Mouse (Mus musculus) forebrain, embryonic 13.5 days (tissue): ENCODE measurements around the gene Mgll. TPM values are rescaled to one million over a fixed set of nuclear protein-coding genes. Genes with fewer than 3 reads are reported as not detected.

Source experiments
- ATAC-seq: fragments of 200-750 bp; cut with Nextera tagmentation; 2 replicates; pipeline ENCODE4 v1.8.0; 2017
- H3K27ac ChIP-seq: fragments of 300-500 bp; sonication (generic); 2 replicates; pipeline ENCODE4 v1.5.1; 2015; ENCODE audit warnings: inconsistent platforms, mild to moderate bottlenecking, moderate library complexity
- H3K27me3 ChIP-seq: fragments of 300-500 bp; sonication (generic); 2 replicates; pipeline ENCODE4 v1.6.1; 2015; ENCODE audit warnings: mild to moderate bottlenecking, inconsistent platforms
- H3K36me3 ChIP-seq: fragments of 300-500 bp; sonication (generic); 2 replicates; pipeline ENCODE4 v1.6.1; 2015; ENCODE audit warnings: mild to moderate bottlenecking, inconsistent platforms; ENCODE audit not compliant: poor library complexity, severe bottlenecking
- H3K4me1 ChIP-seq: fragments of 300-500 bp; sonication (generic); 2 replicates; pipeline ENCODE4 v1.6.1; 2015; ENCODE audit warnings: inconsistent platforms
- H3K4me2 ChIP-seq: fragments of 300-500 bp; sonication (generic); 2 replicates; pipeline ENCODE4 v1.6.1; 2015; ENCODE audit warnings: inconsistent platforms, mild to moderate bottlenecking, moderate library complexity
- H3K4me3 ChIP-seq: fragments of 300-500 bp; sonication (generic); 2 replicates; pipeline ENCODE4 v1.5.1; 2015; ENCODE audit warnings: mild to moderate bottlenecking, inconsistent platforms
- H3K9ac ChIP-seq: fragments of 300-500 bp; sonication (generic); 2 replicates; pipeline ENCODE4 v1.6.1; 2015; ENCODE audit warnings: mild to moderate bottlenecking, inconsistent platforms
- H3K9me3 ChIP-seq: fragments of 300-500 bp; sonication (generic); replicated peaks from 2 replicates; pipeline ENCODE4 v1.6.1; 2016; ENCODE audit warnings: inconsistent platforms
- WGBS: fragments of 180-500 bp; shearing (Covaris S2); methylation state at CpG from one replicate; pipeline ENCODE4 v1.1.7; 2015; 5-methylcytosine and 5-hydroxymethylcytosine counted together
- polyA plus RNA-seq: library from polyadenylated mRNA; unstranded; fragments of >200 nt; fragmentation: Nextera tagmentation; extraction: Ambion mirVana; gene quantifications from 2 replicates; pipeline ENCODE4 v1.2.1, GENCODE M21; 2015

Gene Mgll
- polyA plus RNA-seq, 1 experiment from 2014 or later = 11.2 TPM

- H3K9ac ChIP-seq = no peak overlapping the region
- H3K27me3 ChIP-seq = no peaks in the 10 kb centered on the region
- 90% methylated on average over 7 of the region's 7 CpGs for WGBS
- no peaks in the 10 kb centered on the region; the same call in 1 of the 2 replicates for H3K4me1 ChIP-seq
- no peaks in the 10 kb centered on the region for H3K9me3 ChIP-seq
- no peak overlapping the region for H3K27ac ChIP-seq
- no peak for ATAC-seq
- no peak overlapping the region for H3K4me3 ChIP-seq
- H3K4me2 ChIP-seq = no peak overlapping the region
- no peaks in the 10 kb centered on the region for H3K36me3 ChIP-seq
Measured at GRCm38 (mm10) chr6:88803051-88803450, 78.8 kb downstream of the Mgll start.

GRCm38 (mm10) chr6:88803957-88804695 lies 79.9 kb downstream of the Mgll start:
- WGBS = 86% methylated on average over 4 of the region's 4 CpGs
- no peak for ATAC-seq
- Histone ChIP-seq H3K9ac (no peak overlapping the region), H3K27ac (no peak overlapping the region), H3K36me3 (no peaks in the 10 kb centered on the region), H3K27me3 (no peaks in the 10 kb centered on the region), H3K4me3 (no peak overlapping the region), H3K9me3 (no peaks in the 10 kb centered on the region), H3K4me1 (no peaks in the 10 kb centered on the region; the same call in 1 of the 2 replicates), H3K4me2 (no peak overlapping the region)

GRCm38 (mm10) chr6:88804966-88805577 lies 80.9 kb downstream of the Mgll start:
- Histone ChIP-seq H3K9me3 (no peaks in the 10 kb centered on the region), H3K9ac (no peak overlapping the region), H3K27ac (no peak overlapping the region), H3K36me3 (no peaks in the 10 kb centered on the region), H3K4me3 (no peak overlapping the region), H3K4me1 (no peaks in the 10 kb centered on the region; the same call in 1 of the 2 replicates), H3K27me3 (no peaks in the 10 kb centered on the region), H3K4me2 (no peak overlapping the region)
- 90% methylated on average over 17 of the region's 17 CpGs for WGBS
- ATAC-seq = no peak

- Histone ChIP-seq H3K4me2 (no peak overlapping the region), H3K9me3 (no peaks in the 10 kb centered on the region), H3K9ac (no peak overlapping the region), H3K27me3 (no peaks in the 10 kb centered on the region), H3K4me1 (no peaks in the 10 kb centered on the region), H3K36me3 (no peaks in the 10 kb centered on the region), H3K27ac (no peak overlapping the region), H3K4me3 (no peak overlapping the region)
- WGBS = 82% methylated on average over 23 of the region's 23 CpGs
- ATAC-seq = peak; percentile 38; the same call in 1 of the 2 replicates
Measured at GRCm38 (mm10) chr6:88809091-88810037, 85.2 kb downstream of the Mgll start.

- 71% methylated on average over 3 of the region's 3 CpGs for WGBS
- ATAC-seq = no peak
- H3K4me3 ChIP-seq = no peak overlapping the region
- H3K27ac ChIP-seq = no peak overlapping the region
- no peaks in the 10 kb centered on the region for H3K27me3 ChIP-seq
- no peak overlapping the region for H3K4me2 ChIP-seq
- no peaks in the 10 kb centered on the region for H3K36me3 ChIP-seq
- no peak overlapping the region for H3K9ac ChIP-seq
- no peaks in the 10 kb centered on the region for H3K9me3 ChIP-seq
- H3K4me1 ChIP-seq = peaks cover 9% of the 10 kb centered on the region
Measured at GRCm38 (mm10) chr6:88810291-88810690, 86.1 kb downstream of the Mgll start.

GRCm38 (mm10) chr6:88811396-88811795 lies 87.2 kb downstream of the Mgll start:
- Histone ChIP-seq H3K4me3 (no peak overlapping the region), H3K9me3 (no peaks in the 10 kb centered on the region), H3K36me3 (no peaks in the 10 kb centered on the region), H3K9ac (no peak overlapping the region), H3K27me3 (no peaks in the 10 kb centered on the region), H3K4me2 (no peak overlapping the region), H3K4me1 (peaks cover 9% of the 10 kb centered on the region), H3K27ac (no peak overlapping the region)
- WGBS = 68% methylated on average over 6 of the region's 7 CpGs
- ATAC-seq = no peak

GRCm38 (mm10) chr6:88811880-88812400 lies 87.7 kb downstream of the Mgll start:
- Histone ChIP-seq H3K9me3 (no peaks in the 10 kb centered on the region), H3K4me1 (peaks cover 9% of the 10 kb centered on the region), H3K4me3 (no peak overlapping the region), H3K36me3 (no peaks in the 10 kb centered on the region), H3K27me3 (no peaks in the 10 kb centered on the region), H3K9ac (no peak overlapping the region), H3K27ac (no peak overlapping the region), H3K4me2 (no peak overlapping the region)
- ATAC-seq = no peak
- 71% methylated on average over 7 of the region's 7 CpGs for WGBS

- no peak overlapping the region for H3K27ac ChIP-seq
- H3K9ac ChIP-seq = no peak overlapping the region
- no peak overlapping the region for H3K4me2 ChIP-seq
- ATAC-seq = no peak
- no peak overlapping the region for H3K4me3 ChIP-seq
- no peaks in the 10 kb centered on the region for H3K36me3 ChIP-seq
- no peaks in the 10 kb centered on the region for H3K9me3 ChIP-seq
- H3K27me3 ChIP-seq = no peaks in the 10 kb centered on the region
- WGBS = 69% methylated on average over 3 of the region's 3 CpGs
- H3K4me1 ChIP-seq = peaks cover 9% of the 10 kb centered on the region
Measured at GRCm38 (mm10) chr6:88812886-88813285, 88.7 kb downstream of the Mgll start.

GRCm38 (mm10) chr6:88813832-88814231 lies 89.6 kb downstream of the Mgll start:
- Histone ChIP-seq H3K9me3 (no peaks in the 10 kb centered on the region), H3K4me3 (no peak overlapping the region), H3K4me1 (peaks cover 9% of the 10 kb centered on the region), H3K27me3 (no peaks in the 10 kb centered on the region), H3K36me3 (no peaks in the 10 kb centered on the region), H3K9ac (no peak overlapping the region), H3K27ac (no peak overlapping the region), H3K4me2 (no peak overlapping the region)
- 86% methylated on average over 10 of the region's 10 CpGs for WGBS
- ATAC-seq = no peak

- WGBS = 56% methylated on average over 3 of the region's 3 CpGs
- Histone ChIP-seq H3K4me1 (peaks cover 9% of the 10 kb centered on the region), H3K27ac (no peak overlapping the region), H3K9me3 (no peaks in the 10 kb centered on the region), H3K36me3 (no peaks in the 10 kb centered on the region), H3K9ac (no peak overlapping the region), H3K4me3 (no peak overlapping the region), H3K4me2 (no peak overlapping the region), H3K27me3 (no peaks in the 10 kb centered on the region)
- ATAC-seq = no peak
Measured at GRCm38 (mm10) chr6:88815036-88815435, 90.8 kb downstream of the Mgll start.

- H3K9ac ChIP-seq = no peak overlapping the region
- H3K27ac ChIP-seq = no peak overlapping the region
- ATAC-seq = no peak
- peaks cover 9% of the 10 kb centered on the region for H3K4me1 ChIP-seq
- WGBS = 87% methylated on average over 3 of the region's 3 CpGs
- H3K4me2 ChIP-seq = no peak overlapping the region
- no peak overlapping the region for H3K4me3 ChIP-seq
- no peaks in the 10 kb centered on the region for H3K9me3 ChIP-seq
- H3K27me3 ChIP-seq = no peaks in the 10 kb centered on the region
- H3K36me3 ChIP-seq = no peaks in the 10 kb centered on the region
Measured at GRCm38 (mm10) chr6:88815489-88815888, 91.3 kb downstream of the Mgll start.

- Histone ChIP-seq H3K4me1 (peaks cover 9% of the 10 kb centered on the region), H3K4me2 (no peak overlapping the region), H3K4me3 (no peak overlapping the region), H3K27ac (no peak overlapping the region), H3K36me3 (no peaks in the 10 kb centered on the region), H3K9ac (no peak overlapping the region), H3K27me3 (no peaks in the 10 kb centered on the region), H3K9me3 (no peaks in the 10 kb centered on the region)
- no peak for ATAC-seq
- whole genome bisulfite sequencing = 87% methylated on average over 3 of the region's 3 CpGs
Measured at GRCm38 (mm10) chr6:88816913-88817312, 92.7 kb downstream of the Mgll start.
